Mouse (Mus musculus) left cerebral cortex, adult 2 months (tissue): ENCODE measurements around the gene Cemip2. TPM values are rescaled to one million over a fixed set of nuclear protein-coding genes. Genes with fewer than 3 reads are reported as not detected.
A peak's percentile ranks its signal among the peaks of the same experiment; 100 is the strongest.

ENCODE experiments used
- DNase-seq, 2 experiments: peaks; one replicate each; pipeline ENCODE4 v3.0.0; 2021 to 2022; ENCODE audit warnings: low spot score in 2 of 2, mixed read lengths in 1 of 2; ENCODE audit errors: extremely low spot score in 1 of 2
- H3K27ac ChIP-seq: fragments of 200-600 bp; 2 replicates; pipeline ENCODE4 v1.8.1; 2022
- H3K4me3 ChIP-seq: fragments of 200-600 bp; 2 replicates; pipeline ENCODE4 v1.8.1; 2022
- CTCF ChIP-seq: fragments of 200-600 bp; IDR thresholded peaks from 2 replicates; pipeline ENCODE4 v1.8.1; 2022; ENCODE audit warnings: antibody characterized with exemption, mild to moderate bottlenecking, moderate library complexity
- intact Hi-C: fragments of 180-260 bp; cut with DNase I; formaldehyde crosslinking; loops from one replicate; pipeline ENCODE4 v1.15.1; 2025
- total RNA-seq, 2 experiments: library from RNA; stranded (reverse); gene quantifications; 2 replicates each; pipeline ENCODE4 v1.2.3; 2021

Gene Cemip2
- total RNA-seq, 2 experiments from 2014 or later: 15.0 to 15.6 TPM

DNA sequence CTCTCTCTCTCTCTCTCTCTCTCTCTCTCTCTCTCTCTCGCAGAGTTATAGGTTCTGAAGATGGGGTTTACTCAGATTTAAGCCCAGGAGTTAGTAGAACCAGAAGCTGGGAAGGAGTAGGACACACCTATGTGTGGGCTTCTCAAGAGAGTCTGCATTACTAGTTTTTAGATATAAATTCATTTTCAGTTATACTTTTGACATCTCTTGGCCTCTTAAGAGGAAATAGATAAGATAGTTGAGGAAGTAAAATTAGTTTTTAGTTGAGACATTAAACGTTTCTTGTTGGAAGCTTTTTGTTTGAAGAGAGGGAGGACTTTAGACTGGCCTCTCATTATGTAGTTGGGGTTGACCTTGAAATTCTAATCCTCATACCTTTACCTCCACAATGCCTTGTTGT lies 28.0 kb upstream of the Cemip2 start:
- Histone ChIP-seq H3K27ac (no peak overlapping the region), H3K4me3 (no peak overlapping the region)
- TF ChIP-seq CTCF: no peak
- intact Hi-C loops: no loop called here
- no peak for DNase-seq

DNA sequence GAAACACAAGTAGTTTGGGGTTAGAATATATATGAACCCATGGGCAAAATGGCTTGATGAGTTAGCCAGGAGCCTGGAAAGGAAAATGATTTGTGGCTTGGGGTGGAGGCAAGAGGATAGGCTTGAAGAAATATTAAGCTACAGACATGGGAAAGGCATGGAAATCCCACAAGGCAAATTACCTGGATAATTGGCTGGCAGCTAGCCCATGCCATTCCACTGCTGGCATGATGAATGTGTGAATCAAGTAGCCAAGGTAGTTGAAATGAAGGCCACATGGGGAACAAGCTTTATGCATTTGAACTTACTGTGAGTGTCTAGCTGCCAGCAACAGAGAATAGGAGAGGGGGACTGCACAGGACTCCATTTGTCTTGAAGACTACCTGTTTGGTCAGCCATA lies 16.5 kb upstream of the Cemip2 start:
- intact Hi-C loops: no loop called here
- no peak for TF ChIP-seq CTCF
- no peak overlapping the region for H3K27ac ChIP-seq
- no peak overlapping the region for H3K4me3 ChIP-seq
- DNase-seq: no peak

DNA sequence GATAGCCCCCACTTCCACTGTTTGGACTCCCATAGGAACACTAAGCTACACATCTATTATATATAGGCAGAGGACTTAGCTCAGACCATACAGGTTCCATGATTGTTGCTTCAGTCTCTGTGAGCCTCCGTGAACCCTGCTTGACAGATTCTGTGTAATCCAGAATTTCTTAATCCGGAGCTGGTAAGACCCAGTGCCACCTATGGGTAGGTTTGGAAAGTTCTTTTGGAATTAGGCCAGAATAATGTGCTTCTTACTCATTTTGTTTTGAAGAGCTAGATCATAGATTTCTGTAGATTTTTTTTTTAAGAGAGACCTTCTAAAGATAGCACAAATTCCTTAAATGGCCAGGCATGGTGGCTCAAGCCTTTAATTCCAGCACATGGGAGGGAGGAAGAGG lies 14.1 kb upstream of the Cemip2 start:
- H3K4me3 ChIP-seq: no peak overlapping the region
- intact Hi-C loops: no loop called here
- DNase-seq: no peak
- peak; percentile 36 for TF ChIP-seq CTCF
- H3K27ac ChIP-seq: no peak overlapping the region

DNA sequence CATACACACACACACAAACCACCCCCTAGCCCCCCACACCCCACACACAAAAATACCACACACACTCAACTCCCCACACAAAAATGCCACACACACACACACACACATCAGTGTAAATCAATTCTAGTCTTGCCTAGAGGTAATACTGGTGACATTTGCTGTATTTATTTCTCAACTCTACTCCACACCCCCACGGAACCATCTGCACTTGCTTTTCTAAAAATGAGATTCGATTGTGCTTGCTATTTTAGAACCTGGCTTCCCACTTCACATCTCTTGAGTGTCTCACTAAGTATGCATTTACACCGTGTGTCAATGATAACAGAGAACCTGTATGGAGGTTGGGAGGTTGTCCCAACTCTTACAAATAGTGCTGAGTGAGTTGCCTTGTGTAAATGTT lies 13.4 kb upstream of the Cemip2 start:
- H3K27ac ChIP-seq: no peak overlapping the region
- peak; percentile 35 to 37 for DNase-seq
- TF ChIP-seq CTCF: no peak
- no peak overlapping the region for H3K4me3 ChIP-seq
- intact Hi-C loops: no loop called here

DNA sequence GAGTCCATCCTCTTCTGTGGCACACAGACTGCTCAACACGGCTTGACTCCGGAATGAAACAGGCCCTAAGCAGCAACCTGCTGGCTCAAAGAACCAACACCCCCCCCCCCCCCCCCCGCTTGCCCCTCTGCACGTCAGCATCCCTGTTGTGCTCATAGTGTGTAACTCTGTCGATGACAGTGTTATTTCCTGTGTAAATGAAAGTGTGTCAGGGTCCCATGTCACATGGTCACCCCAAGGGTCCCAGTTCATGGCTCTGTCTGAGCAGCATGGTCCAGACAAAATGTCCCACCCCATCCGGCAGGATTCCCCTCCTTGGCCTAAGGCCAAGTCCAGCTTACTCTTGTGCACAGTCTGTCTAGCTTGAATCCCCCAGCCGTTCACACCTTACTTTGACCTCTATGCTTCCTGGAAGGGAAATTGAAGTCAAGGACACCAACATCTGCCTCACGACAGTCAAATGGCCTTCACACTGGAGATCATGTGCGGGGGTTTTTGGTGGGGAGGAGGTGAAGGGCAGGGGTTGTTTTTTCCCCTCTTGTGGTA lies 10.6 kb upstream of the Cemip2 start:
- intact Hi-C loops: no loop called here
- no peak overlapping the region for H3K4me3 ChIP-seq
- DNase-seq: no peak
- H3K27ac ChIP-seq: no peak overlapping the region
- TF ChIP-seq CTCF: no peak

DNA sequence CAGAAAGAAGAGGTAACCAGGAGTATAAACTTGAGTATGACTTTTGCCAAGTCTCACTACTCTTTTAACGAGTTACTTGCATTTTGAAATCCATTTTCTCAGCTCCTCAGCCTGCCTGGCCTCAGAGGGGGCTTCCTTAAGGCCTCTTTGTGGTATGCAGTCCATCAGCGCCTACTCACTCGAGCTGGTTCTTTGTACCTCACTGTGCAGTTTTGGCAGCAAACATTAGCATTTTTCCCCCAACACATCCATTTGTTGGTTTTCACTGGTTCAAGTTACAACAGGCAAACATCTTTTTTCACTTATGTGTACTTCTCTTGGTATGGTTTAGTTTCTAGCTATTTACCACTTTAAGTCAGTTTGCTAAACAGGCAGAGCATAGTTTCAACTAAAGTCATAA lies 8.3 kb upstream of the Cemip2 start:
- H3K4me3 ChIP-seq: no peak overlapping the region
- intact Hi-C loops: loop anchor here (10.0 kb wide), 1 partner anchor 365 kb away; the partner anchor contains the start of gene Trpm3
- H3K27ac ChIP-seq: no peak overlapping the region
- no peak for DNase-seq
- no peak for TF ChIP-seq CTCF

DNA sequence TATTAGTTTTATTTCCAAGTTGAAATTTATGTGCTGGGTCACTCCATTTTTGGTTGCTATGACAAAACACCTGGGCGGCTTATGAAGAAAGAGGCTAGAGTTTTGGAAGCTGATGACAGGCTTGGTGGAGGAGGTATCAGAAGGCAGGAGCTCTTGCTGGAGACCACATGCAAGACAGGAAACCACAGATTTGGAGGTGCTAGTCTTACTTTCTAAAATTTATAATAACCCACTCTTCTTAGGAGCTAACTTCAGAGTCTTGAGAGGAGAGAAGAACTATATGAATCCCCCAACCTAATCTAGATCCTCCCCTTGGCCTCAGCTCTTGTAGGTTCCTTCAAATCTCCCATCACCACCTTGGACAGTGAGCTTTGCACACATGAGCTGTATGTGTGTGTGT lies 6.6 kb upstream of the Cemip2 start:
- Histone ChIP-seq H3K4me3 (no peak overlapping the region), H3K27ac (no peak overlapping the region)
- TF ChIP-seq CTCF: no peak
- intact Hi-C loops: loop anchor here (10.0 kb wide), 1 partner anchor 363 kb away; the partner anchor contains the start of gene Trpm3
- no peak for DNase-seq

DNA sequence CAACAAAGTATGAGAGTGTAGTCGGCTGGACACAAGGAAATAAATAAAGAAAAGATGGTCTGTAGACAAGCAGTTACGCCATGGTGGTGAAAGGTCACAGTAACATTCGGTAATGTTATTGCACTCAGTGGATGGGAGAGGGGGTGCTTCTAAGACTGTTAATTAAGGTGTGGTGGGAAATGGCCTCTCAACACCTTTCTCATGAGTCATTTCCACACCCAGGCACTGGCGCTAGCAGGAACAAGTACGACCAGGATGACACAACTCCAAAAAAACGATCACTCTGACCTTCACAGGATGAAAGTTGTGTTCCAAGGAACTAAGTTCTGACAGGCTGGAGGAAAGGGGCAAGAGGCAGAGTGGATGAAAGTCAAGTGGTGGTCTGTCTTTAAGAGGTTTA lies 4.5 kb upstream of the Cemip2 start:
- no peak overlapping the region for H3K27ac ChIP-seq
- DNase-seq: no peak
- TF ChIP-seq CTCF: no peak
- no peak overlapping the region for H3K4me3 ChIP-seq
- intact Hi-C loops: loop anchor here (10.0 kb wide), 1 partner anchor 361 kb away; the partner anchor contains the start of gene Trpm3

DNA sequence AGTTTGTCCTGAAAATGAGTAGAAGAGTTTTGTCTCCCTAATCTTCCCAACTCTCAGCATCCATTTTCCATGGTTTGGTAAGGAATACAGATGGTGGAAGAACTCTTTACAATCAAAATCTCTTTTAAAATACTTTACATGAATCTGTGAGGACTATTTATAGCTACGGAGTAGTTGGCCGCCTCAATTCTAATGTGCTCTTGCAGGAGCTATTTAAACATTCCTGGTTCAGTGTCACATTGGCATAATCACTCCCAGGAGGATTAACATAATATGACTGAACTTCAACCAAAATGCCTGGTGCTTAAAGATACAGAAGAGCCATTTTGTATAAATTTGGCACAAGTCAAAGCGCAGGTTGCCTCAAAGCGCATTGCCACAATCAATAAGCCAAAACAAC lies 2.5 kb upstream of the Cemip2 start:
- intact Hi-C loops: loop anchor here (5.0 to 10.0 kb wide), 2 partner anchors 359 to 527 kb away; partner anchors contain the start of gene Trpm3
- no peak for DNase-seq
- TF ChIP-seq CTCF: no peak
- H3K27ac ChIP-seq: no peak overlapping the region; the same call in 1 of the 2 replicates
- H3K4me3 ChIP-seq: no peak overlapping the region

DNA sequence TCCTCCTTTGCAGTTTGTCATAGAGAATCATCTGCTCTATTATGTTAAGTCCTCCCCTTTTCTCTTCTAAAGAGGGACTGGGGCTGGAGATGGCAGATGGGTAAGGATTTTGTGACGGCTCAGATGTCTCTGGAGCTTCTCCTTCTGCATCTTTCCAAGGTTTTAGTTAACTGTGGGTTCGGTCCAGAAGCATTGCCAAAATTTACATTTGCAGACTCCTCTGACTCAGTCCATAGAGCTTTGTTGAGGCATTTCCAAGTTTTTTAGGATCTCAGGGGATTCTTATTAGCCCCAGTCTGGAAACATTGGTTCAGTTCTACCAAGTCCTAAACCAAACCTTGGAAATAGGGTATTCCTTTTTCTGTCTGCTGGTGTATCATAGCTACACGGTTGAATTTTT lies 1.5 kb upstream of the Cemip2 start:
- no peak for DNase-seq
- Histone ChIP-seq H3K4me3 (no peak overlapping the region), H3K27ac (peak overlapping the region; percentile 17; the same call in 1 of the 2 replicates)
- intact Hi-C loops: loop anchor here (5.0 to 10.0 kb wide), 2 partner anchors 358 to 526 kb away; partner anchors contain the start of gene Trpm3
- no peak for TF ChIP-seq CTCF

DNA sequence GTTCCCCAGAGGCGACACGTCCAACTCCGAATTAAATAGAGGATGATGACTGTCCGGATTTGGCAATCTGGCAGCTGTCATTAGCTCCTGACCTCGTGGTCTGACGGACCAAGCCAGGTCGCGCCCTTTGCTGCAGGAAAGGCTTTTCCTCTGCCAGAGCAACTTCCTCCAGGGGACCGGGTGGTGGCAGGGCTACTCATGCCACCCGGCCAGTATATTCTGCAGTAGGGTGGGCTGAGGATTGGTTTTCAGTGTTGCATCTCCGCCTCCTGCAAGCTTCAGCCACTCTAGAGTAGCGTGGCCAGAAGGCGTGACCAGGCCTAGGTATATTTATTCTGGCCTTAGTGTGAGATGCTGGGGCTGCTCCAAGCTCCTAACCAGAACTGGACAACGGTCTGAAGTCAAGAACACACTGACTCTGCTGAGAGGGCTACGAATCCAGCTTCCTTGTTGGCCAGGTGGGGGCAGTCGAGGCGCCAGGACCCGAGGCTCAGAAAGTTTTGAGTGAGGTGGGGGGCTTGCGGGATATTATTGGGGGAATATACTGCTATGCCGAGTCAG lies 891 bp upstream of the Cemip2 start:
- intact Hi-C loops: loop anchor here (5.0 to 10.0 kb wide), 2 partner anchors 358 to 525 kb away; partner anchors contain the start of gene Trpm3
- no peak overlapping the region for H3K4me3 ChIP-seq
- peak; percentile 31 to 36 for DNase-seq
- TF ChIP-seq CTCF: peak; percentile 48
- peak overlapping the region; percentile 17; the same call in 1 of the 2 replicates for H3K27ac ChIP-seq

DNA sequence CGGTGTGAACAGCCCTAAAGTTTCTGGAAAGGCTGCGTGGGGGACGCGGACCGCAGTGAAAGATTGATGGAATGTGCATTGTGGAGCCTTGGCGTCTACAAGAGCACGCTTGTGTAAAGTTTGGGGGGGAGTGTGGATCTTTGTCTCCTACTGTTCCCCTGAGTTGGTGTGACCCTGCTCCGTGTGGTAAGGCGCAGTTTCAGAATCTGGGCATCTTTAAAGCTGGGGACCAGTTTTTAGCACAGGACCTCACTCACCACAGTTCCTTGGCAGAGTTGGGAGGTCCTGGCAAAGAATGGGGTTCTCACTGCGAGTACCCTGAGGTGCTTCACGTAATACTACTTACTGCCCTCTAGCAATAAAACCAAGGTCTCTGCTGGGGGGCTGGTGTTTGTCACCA lies 964 bp downstream of the Cemip2 start:
- TF ChIP-seq CTCF: no peak
- peak overlapping the region; percentile 83 for H3K4me3 ChIP-seq
- DNase-seq: no peak
- no peak overlapping the region; the same call in 1 of the 2 replicates for H3K27ac ChIP-seq
- intact Hi-C loops: loop anchor here (5.0 to 10.0 kb wide), 2 partner anchors 356 to 523 kb away; partner anchors contain the start of gene Trpm3

DNA sequence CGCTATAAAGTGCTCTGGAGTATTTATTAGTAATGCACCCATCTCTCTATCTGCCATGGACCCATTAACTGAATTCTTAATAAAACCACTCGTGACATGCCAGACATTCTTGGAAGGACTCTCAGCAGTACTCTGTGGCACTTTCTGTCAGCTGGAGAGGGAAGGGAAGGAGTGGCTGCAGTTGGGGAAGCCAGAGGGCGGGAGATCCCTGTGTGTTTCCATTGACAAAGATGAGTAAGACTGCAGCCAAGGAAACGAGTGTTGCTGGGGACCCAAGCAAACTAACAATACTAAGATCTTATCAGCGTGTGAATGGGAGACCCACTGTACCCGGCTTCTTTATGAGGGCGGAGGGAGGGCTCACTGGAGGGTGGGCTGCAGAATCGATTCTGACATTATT lies 2.5 kb downstream of the Cemip2 start:
- no peak for TF ChIP-seq CTCF

More for the DNA sequence above, 2.5 kb downstream of the Cemip2 start:
- Histone ChIP-seq H3K4me3 (no peak overlapping the region), H3K27ac (no peak overlapping the region)
- no peak for DNase-seq
- intact Hi-C loops: no loop called here
